Mouse (Mus musculus) intestine, embryonic 16.5 days (tissue): Measurements from ENCODE around the gene Stim1. TPM values are rescaled to one million over a fixed set of nuclear protein-coding genes. Genes with fewer than 3 reads are reported as not detected.

Source experiments
- ATAC-seq: fragments of 200-750 bp; cut with Nextera tagmentation; 2 replicates; pipeline ENCODE4 v1.8.0; 2017; ENCODE audit warnings: moderate TSS enrichment, moderate library complexity
- H3K27ac ChIP-seq: fragments of 300-500 bp; sonication (generic); 2 replicates; pipeline ENCODE4 v1.5.1; 2014; ENCODE audit warnings: mild to moderate bottlenecking, low read length
- H3K27me3 ChIP-seq: fragments of 300-500 bp; sonication (generic); replicated peaks from 2 replicates; pipeline ENCODE4 v1.6.1; 2014; ENCODE audit warnings: low read length, control low read depth, mixed read lengths; ENCODE audit not compliant: control insufficient read depth, insufficient read depth
- H3K36me3 ChIP-seq: fragments of 300-500 bp; sonication (generic); 2 replicates; pipeline ENCODE4 v1.6.1; 2014; ENCODE audit warnings: low read length, control low read depth; ENCODE audit not compliant: control insufficient read depth, insufficient read depth
- H3K4me1 ChIP-seq: fragments of 300-500 bp; sonication (generic); 2 replicates; pipeline ENCODE4 v1.6.1; 2014; ENCODE audit warnings: low read length, control low read depth, mixed read lengths; ENCODE audit not compliant: control insufficient read depth, insufficient read depth
- H3K4me2 ChIP-seq: fragments of 300-500 bp; sonication (generic); 2 replicates; pipeline ENCODE4 v1.6.1; 2014; ENCODE audit warnings: low read depth, low read length, control low read depth
- H3K4me3 ChIP-seq: fragments of 300-500 bp; sonication (generic); 2 replicates; pipeline ENCODE4 v1.5.1; 2014; ENCODE audit warnings: mild to moderate bottlenecking, low read length
- H3K9ac ChIP-seq: fragments of 300-500 bp; sonication (generic); 2 replicates; pipeline ENCODE4 v1.6.1; 2014; ENCODE audit warnings: low read depth, low read length
- H3K9me3 ChIP-seq: fragments of 300-500 bp; sonication (generic); 2 replicates; pipeline ENCODE4 v1.6.1; 2016; ENCODE audit warnings: low read length, control low read depth; ENCODE audit not compliant: control insufficient read depth
- WGBS: fragments of 180-500 bp; shearing (Covaris S2); extraction: QIAGEN DNeasy Blood & Tissue Kit; methylation state at CpG from one replicate; pipeline ENCODE4 v1.1.7; 2014; 5-methylcytosine and 5-hydroxymethylcytosine counted together
- polyA plus RNA-seq: library from polyadenylated mRNA; unstranded; fragments of >200 nt; fragmentation: Nextera tagmentation; extraction: Ambion mirVana; gene quantifications from 2 replicates; pipeline ENCODE4 v1.2.1, GENCODE M21; 2015

Gene Stim1
- polyA plus RNA-seq, 1 experiment from 2014 or later, result 21.1 TPM

GRCm38 (mm10) chr7:102425933-102426685 lies 158.5 kb downstream of the Stim1 start:
- no peak for ATAC-seq
- H3K27ac ChIP-seq, result no peak overlapping the region
- 54% methylated on average over 6 of the region's 6 CpGs for WGBS
- no peak overlapping the region for H3K4me3 ChIP-seq
- no peak overlapping the region for H3K4me2 ChIP-seq
- H3K27me3 ChIP-seq, result no peaks in the 10 kb centered on the region
- H3K9me3 ChIP-seq, result no peaks in the 10 kb centered on the region
- no peaks in the 10 kb centered on the region for H3K4me1 ChIP-seq
- no peaks in the 10 kb centered on the region for H3K36me3 ChIP-seq
- no peak overlapping the region for H3K9ac ChIP-seq

GRCm38 (mm10) chr7:102434344-102434743 lies 166.7 kb downstream of the Stim1 start:
- Histone ChIP-seq H3K36me3 (no peaks in the 10 kb centered on the region), H3K4me3 (no peak overlapping the region), H3K9ac (no peak overlapping the region), H3K4me2 (no peak overlapping the region), H3K27ac (no peak overlapping the region), H3K9me3 (no peaks in the 10 kb centered on the region), H3K27me3 (no peaks in the 10 kb centered on the region), H3K4me1 (no peaks in the 10 kb centered on the region)
- no peak for ATAC-seq
- 78% methylated on average over 2 of the region's 2 CpGs for WGBS

- H3K4me1 ChIP-seq, result peaks cover 12% of the 10 kb centered on the region
- 53% methylated on average over 15 of the region's 15 CpGs for WGBS
- H3K36me3 ChIP-seq, result no peaks in the 10 kb centered on the region
- H3K4me2 ChIP-seq, result peak overlapping the region; percentile 2; the same call in 1 of the 2 replicates
- H3K4me3 ChIP-seq, result peak overlapping the region; percentile 79
- no peak overlapping the region for H3K27ac ChIP-seq
- H3K9ac ChIP-seq, result no peak overlapping the region
- no peaks in the 10 kb centered on the region for H3K9me3 ChIP-seq
- peak; percentile 2; the same call in 1 of the 2 replicates for ATAC-seq
- no peaks in the 10 kb centered on the region for H3K27me3 ChIP-seq
These were observed 173.4 kb downstream of the Stim1 start for GRCm38 (mm10) chr7:102440822-102441656.

GRCm38 (mm10) chr7:102441657-102442391 lies 174.2 kb downstream of the Stim1 start, which contains the start of gene Rrm1:
Gene Rrm1 (plus strand): TSS chr7:102441695.
- Histone ChIP-seq H3K27ac (peak within 1 kb of the TSS; percentile 76), H3K9ac (peak within 1 kb of the TSS; percentile 84), H3K9me3 (no peaks in the 10 kb centered on the region), H3K4me1 (peaks cover 12% of the 10 kb centered on the region), H3K27me3 (no peaks in the 10 kb centered on the region), H3K36me3 (no peaks in the 10 kb centered on the region), H3K4me2 (peak within 1 kb of the TSS; percentile 60), H3K4me3 (peak within 1 kb of the TSS; percentile 79)
- WGBS, result under 1% methylated on average over 56 of the region's 56 CpGs
- peak; percentile 99 for ATAC-seq

GRCm38 (mm10) chr7:102442432-102442831 lies 174.8 kb downstream of the Stim1 start:
- peak overlapping the region; percentile 76; the same call in 1 of the 2 replicates for H3K27ac ChIP-seq

GRCm38 (mm10) chr7:102444301-102444700 lies 176.7 kb downstream of the Stim1 start:
- H3K4me3 ChIP-seq, result no peak overlapping the region
- 69% methylated on average over 2 of the region's 2 CpGs for WGBS
- H3K4me1 ChIP-seq, result peaks cover 12% of the 10 kb centered on the region
- peaks cover 5% of the 10 kb centered on the region; the same call in 1 of the 2 replicates for H3K36me3 ChIP-seq
- ATAC-seq, result no peak
- no peaks in the 10 kb centered on the region for H3K27me3 ChIP-seq
- H3K27ac ChIP-seq, result no peak overlapping the region
- H3K9ac ChIP-seq, result no peak overlapping the region
- no peak overlapping the region for H3K4me2 ChIP-seq
- H3K9me3 ChIP-seq, result no peaks in the 10 kb centered on the region

More at GRCm38 (mm10) chr7:102442432-102442831, 174.8 kb downstream of the Stim1 start:
- H3K36me3 ChIP-seq, result no peaks in the 10 kb centered on the region
- no peak for ATAC-seq
- H3K4me2 ChIP-seq, result peak overlapping the region; percentile 60
- H3K4me1 ChIP-seq, result peaks cover 12% of the 10 kb centered on the region
- H3K4me3 ChIP-seq, result peak overlapping the region; percentile 79
- peak overlapping the region; percentile 84 for H3K9ac ChIP-seq
- no peaks in the 10 kb centered on the region for H3K27me3 ChIP-seq
- H3K9me3 ChIP-seq, result no peaks in the 10 kb centered on the region
- WGBS, result 1% methylated on average over 4 of the region's 4 CpGs

- Histone ChIP-seq H3K27me3 (no peaks in the 10 kb centered on the region), H3K9me3 (no peaks in the 10 kb centered on the region), H3K36me3 (peaks cover 9% of the 10 kb centered on the region), H3K4me3 (no peak overlapping the region), H3K4me2 (no peak overlapping the region), H3K27ac (no peak overlapping the region), H3K4me1 (peaks cover 12% of the 10 kb centered on the region), H3K9ac (no peak overlapping the region)
- no peak for ATAC-seq
- WGBS, result 87% methylated on average over 9 of the region's 9 CpGs
These were observed 178.8 kb downstream of the Stim1 start for GRCm38 (mm10) chr7:102446438-102446837.

GRCm38 (mm10) chr7:102458618-102459380 lies 191.2 kb downstream of the Stim1 start:
- 91% methylated on average over 5 of the region's 5 CpGs for WGBS
- no peaks in the 10 kb centered on the region for H3K9me3 ChIP-seq
- H3K36me3 ChIP-seq, result peaks cover 17% of the 10 kb centered on the region
- no peak overlapping the region for H3K4me3 ChIP-seq
- no peak overlapping the region for H3K27ac ChIP-seq
- no peaks in the 10 kb centered on the region for H3K4me1 ChIP-seq
- no peak overlapping the region for H3K4me2 ChIP-seq
- H3K9ac ChIP-seq, result no peak overlapping the region
- no peak for ATAC-seq
- H3K27me3 ChIP-seq, result no peaks in the 10 kb centered on the region
